Mouse (Mus musculus) lung, embryonic 14.5 days (tissue): Measurements from ENCODE around the gene Slc38a6. TPM values are rescaled to one million over a fixed set of nuclear protein-coding genes. Genes with fewer than 3 reads are reported as not detected.

Experiments used
- ATAC-seq: fragments of 200-750 bp; cut with Nextera tagmentation; 2 replicates; pipeline ENCODE4 v1.8.0; 2017; ENCODE audit warnings: mild to moderate bottlenecking, moderate TSS enrichment, moderate library complexity; ENCODE audit not compliant: insufficient read depth
- DNase-seq: peaks from one replicate; pipeline ENCODE4 v3.0.0-alpha.2; 2015
- H3K27ac ChIP-seq: fragments of 300-500 bp; sonication (generic); 2 replicates; pipeline ENCODE4 v1.5.1; 2014; ENCODE audit warnings: low read depth, mild to moderate bottlenecking, moderate library complexity
- H3K27me3 ChIP-seq: fragments of 300-500 bp; sonication (generic); 2 replicates; pipeline ENCODE4 v1.6.1; 2014; ENCODE audit warnings: low read length, control low read depth; ENCODE audit not compliant: insufficient read depth
- H3K36me3 ChIP-seq: fragments of 300-500 bp; sonication (generic); 2 replicates; pipeline ENCODE4 v1.6.1; 2014; ENCODE audit warnings: control low read depth; ENCODE audit not compliant: insufficient read depth
- H3K4me1 ChIP-seq: fragments of 300-500 bp; sonication (generic); 2 replicates; pipeline ENCODE4 v1.6.1; 2014; ENCODE audit warnings: antibody characterized with exemption, control low read depth; ENCODE audit not compliant: insufficient read depth
- H3K4me2 ChIP-seq: fragments of 300-500 bp; sonication (generic); 2 replicates; pipeline ENCODE4 v1.6.1; 2014; ENCODE audit warnings: mild to moderate bottlenecking
- H3K4me3 ChIP-seq: fragments of 300-500 bp; sonication (generic); 2 replicates; pipeline ENCODE4 v1.5.1; 2014; ENCODE audit warnings: low read depth, low read length
- H3K9ac ChIP-seq: fragments of 300-500 bp; sonication (generic); 2 replicates; pipeline ENCODE4 v1.6.1; 2014
- H3K9me3 ChIP-seq: fragments of 300-500 bp; sonication (generic); 2 replicates; pipeline ENCODE4 v1.6.1; 2016; ENCODE audit warnings: low read depth, low read length, control low read depth
- CTCF ChIP-seq: IDR thresholded peaks from 2 replicates; pipeline ENCODE4 v1.5.1; 2016; ENCODE audit warnings: antibody characterized with exemption, low read depth
- WGBS: fragments of 180-500 bp; shearing (Covaris S2); extraction: QIAGEN DNeasy Blood & Tissue Kit; methylation state at CpG from one replicate; pipeline ENCODE4 v1.1.7; 2014; 5-methylcytosine and 5-hydroxymethylcytosine counted together
- polyA plus RNA-seq: library from polyadenylated mRNA; unstranded; fragments of >200 nt; fragmentation: Nextera tagmentation; extraction: Ambion mirVana; gene quantifications from 2 replicates; pipeline ENCODE4 v1.2.1, GENCODE M21; 2014

The Slc38a6 gene
- polyA plus RNA-seq, 1 experiment from 2014 or later = 9.3 TPM

DNA sequence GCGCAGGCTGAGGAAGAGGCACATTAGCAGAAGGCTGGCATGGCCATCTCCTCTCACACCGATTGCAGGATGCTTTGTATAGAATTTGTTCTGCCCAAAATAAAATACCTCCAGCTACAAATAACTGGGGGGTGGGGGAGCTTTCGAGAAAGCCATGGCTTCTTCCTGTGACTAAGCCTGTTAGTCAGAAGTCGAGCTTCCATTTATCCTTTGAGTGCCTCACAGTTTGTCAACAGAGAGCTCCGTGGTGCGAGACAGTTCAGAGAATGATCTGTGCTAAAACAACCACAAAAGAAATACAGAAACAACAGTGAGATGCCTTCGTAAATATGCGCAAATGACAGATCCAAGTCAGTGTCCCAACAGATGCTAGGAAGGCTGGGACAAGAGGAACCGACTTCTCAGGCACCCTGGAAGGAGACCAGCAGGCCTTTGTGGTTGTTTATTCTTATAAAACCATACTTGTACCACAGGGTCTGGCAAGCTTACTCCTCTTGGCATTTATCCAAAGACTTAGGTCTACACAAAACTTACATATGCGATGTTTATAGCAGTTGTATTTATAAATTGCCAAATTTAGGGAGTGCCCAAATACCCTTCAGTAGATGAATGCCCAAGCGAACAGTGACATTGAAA is 9.0 kb downstream of the Slc38a6 start:
- TF ChIP-seq CTCF = no peak
- 58% methylated on average over 11 of the region's 11 CpGs for WGBS
- peaks cover 10% of the 10 kb centered on the region; the same call in 1 of the 2 replicates for H3K36me3 ChIP-seq
- H3K4me2 ChIP-seq = no peak overlapping the region
- no peak overlapping the region for H3K9ac ChIP-seq
- no peaks in the 10 kb centered on the region for H3K9me3 ChIP-seq
- peaks cover 9% of the 10 kb centered on the region; the same call in 1 of the 2 replicates for H3K4me1 ChIP-seq
- H3K27ac ChIP-seq = 0 out of 2 replicates have a peak overlapping the region, but pooled peaks have one; percentile 0
- DNase-seq = peak; percentile 80
- H3K4me3 ChIP-seq = no peak overlapping the region
- H3K27me3 ChIP-seq = no peaks in the 10 kb centered on the region
- peak; percentile 78 for ATAC-seq

GRCm38 (mm10) chr12:73298621-73299020 is 12.0 kb downstream of the Slc38a6 start:
- H3K27ac ChIP-seq = no peak overlapping the region
- peaks cover 9% of the 10 kb centered on the region; the same call in 1 of the 2 replicates for H3K4me1 ChIP-seq
- H3K27me3 ChIP-seq = no peaks in the 10 kb centered on the region
- H3K4me3 ChIP-seq = no peak overlapping the region
- H3K9ac ChIP-seq = no peak overlapping the region
- no peak for ATAC-seq
- H3K9me3 ChIP-seq = no peaks in the 10 kb centered on the region
- no peak for TF ChIP-seq CTCF
- no peak overlapping the region for H3K4me2 ChIP-seq
- no peak for DNase-seq
- 90% methylated on average over 5 of the region's 5 CpGs for WGBS
- 0 out of 2 replicates have a peak, but pooled peaks cover 2% of the 10 kb centered on the region for H3K36me3 ChIP-seq

DNA sequence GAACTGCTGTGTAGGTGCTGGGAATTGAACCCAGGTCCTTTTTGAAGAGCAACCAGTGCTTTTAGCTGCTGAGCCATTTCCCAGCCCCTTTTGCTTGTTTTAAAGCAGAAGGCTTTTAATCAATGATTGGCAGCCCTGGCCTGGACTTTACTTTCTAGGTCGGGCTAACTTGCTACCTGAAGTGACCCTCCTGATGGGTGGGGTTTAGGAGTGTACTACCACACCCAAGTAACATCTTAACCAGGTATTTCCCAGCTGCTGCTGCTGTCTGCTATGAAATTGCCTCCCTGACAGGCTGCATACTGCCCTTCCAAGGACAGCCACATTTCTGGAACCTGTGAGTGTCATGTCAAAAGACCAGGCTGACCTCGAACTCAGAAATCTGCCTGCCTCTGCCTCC is 14.0 kb downstream of the Slc38a6 start:
- 78% methylated on average over 2 of the region's 2 CpGs for WGBS
- Histone ChIP-seq H3K9ac (no peak overlapping the region), H3K36me3 (no peaks in the 10 kb centered on the region), H3K9me3 (no peaks in the 10 kb centered on the region), H3K27me3 (no peaks in the 10 kb centered on the region), H3K27ac (no peak overlapping the region), H3K4me1 (peaks cover 3% of the 10 kb centered on the region; the same call in 1 of the 2 replicates), H3K4me2 (no peak overlapping the region), H3K4me3 (no peak overlapping the region)
- ATAC-seq = no peak
- TF ChIP-seq CTCF = no peak
- DNase-seq = no peak

- ATAC-seq (no peak), DNase-seq (peak; percentile 26)
- 59% methylated on average over 4 of the region's 4 CpGs for WGBS
- Histone ChIP-seq H3K4me1 (no peaks in the 10 kb centered on the region), H3K4me3 (no peak overlapping the region), H3K27me3 (no peaks in the 10 kb centered on the region), H3K9ac (no peak overlapping the region), H3K27ac (no peak overlapping the region), H3K36me3 (no peaks in the 10 kb centered on the region), H3K4me2 (no peak overlapping the region), H3K9me3 (no peaks in the 10 kb centered on the region)
- no peak for TF ChIP-seq CTCF
Measured at GRCm38 (mm10) chr12:73304636-73305035, 18.1 kb downstream of the Slc38a6 start.

DNA sequence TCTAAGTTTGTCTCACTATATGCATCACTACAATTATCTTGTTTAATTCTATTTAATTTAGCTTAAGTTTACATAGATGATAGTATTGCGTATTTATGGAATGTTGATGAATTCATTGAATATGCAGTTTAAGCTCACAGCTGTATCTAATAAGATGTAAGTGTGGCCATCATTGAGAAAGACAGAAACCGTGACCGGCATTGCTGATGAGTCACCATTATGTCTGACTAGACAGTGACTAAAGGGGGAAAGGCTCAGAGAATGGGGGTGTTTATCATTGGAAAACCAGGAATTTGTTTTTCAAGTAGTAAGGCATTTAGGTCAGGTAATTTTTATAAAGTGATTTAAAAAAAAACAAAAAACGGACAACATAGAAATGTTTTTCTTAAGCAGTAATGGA is 21.2 kb downstream of the Slc38a6 start:
- Histone ChIP-seq H3K27me3 (no peaks in the 10 kb centered on the region), H3K9me3 (no peaks in the 10 kb centered on the region), H3K36me3 (no peaks in the 10 kb centered on the region), H3K9ac (no peak overlapping the region), H3K4me3 (no peak overlapping the region), H3K27ac (no peak overlapping the region), H3K4me2 (no peak overlapping the region), H3K4me1 (no peaks in the 10 kb centered on the region)
- ATAC-seq = no peak
- 82% methylated on average over 4 of the region's 4 CpGs for WGBS
- no peak for DNase-seq
- no peak for TF ChIP-seq CTCF

- no peak for ATAC-seq
- Histone ChIP-seq H3K4me2 (no peak overlapping the region), H3K36me3 (no peaks in the 10 kb centered on the region), H3K4me3 (no peak overlapping the region), H3K4me1 (no peaks in the 10 kb centered on the region), H3K9me3 (no peaks in the 10 kb centered on the region), H3K27me3 (no peaks in the 10 kb centered on the region), H3K27ac (no peak overlapping the region), H3K9ac (no peak overlapping the region)
- no peak for DNase-seq
- TF ChIP-seq CTCF = no peak
- WGBS = 65% methylated on average over 2 of the region's 2 CpGs
Measured at GRCm38 (mm10) chr12:73308711-73309110, 22.1 kb downstream of the Slc38a6 start.

DNA sequence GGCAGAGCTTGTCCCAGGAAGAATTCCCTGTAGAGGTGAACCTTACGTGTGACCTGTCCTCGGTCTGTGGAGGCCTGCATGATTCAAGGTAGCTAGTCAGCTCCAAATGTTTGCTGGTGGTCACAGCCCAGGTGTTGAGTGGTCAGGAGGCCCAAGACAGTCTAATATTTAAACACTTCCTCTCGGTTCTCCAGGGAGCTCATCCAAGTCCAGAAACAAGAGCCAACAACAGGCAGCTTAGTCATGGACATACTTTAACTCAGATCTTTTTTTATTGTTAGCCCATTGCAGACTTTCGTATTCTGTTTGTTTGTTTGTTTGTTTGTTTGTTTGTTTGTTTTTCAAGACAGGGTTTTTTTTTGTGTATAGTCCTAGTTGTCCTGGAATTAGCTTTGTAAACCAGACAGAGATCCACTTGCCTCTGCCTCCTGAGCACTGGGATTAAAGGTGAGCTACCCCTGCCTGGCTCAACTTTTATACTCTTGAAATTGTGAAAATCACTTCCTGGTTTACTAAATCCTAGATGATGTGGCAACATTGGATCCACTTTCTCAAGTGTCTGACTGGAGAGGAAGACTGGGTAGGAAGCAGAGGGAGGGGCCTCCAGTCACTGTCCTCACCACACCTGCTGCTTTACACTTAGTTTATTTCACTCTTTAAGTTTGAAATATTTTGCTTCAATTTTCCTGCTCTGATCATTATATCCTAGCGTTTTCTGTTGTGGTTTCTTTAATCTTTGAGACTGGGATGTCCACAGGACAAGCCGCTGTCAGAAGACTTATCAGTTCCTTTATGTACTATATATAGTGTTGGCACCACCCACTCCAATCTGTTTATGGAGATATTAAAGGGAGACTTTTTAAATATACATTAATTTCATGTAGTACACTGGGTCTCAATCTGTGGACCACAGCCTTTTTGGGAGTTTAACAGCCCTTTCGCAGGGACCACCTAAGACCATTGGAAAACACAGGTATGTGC is 31.4 kb downstream of the Slc38a6 start:
- Histone ChIP-seq H3K27ac (no peak overlapping the region), H3K9me3 (no peaks in the 10 kb centered on the region), H3K4me2 (no peak overlapping the region), H3K4me3 (no peak overlapping the region), H3K4me1 (no peaks in the 10 kb centered on the region), H3K27me3 (no peaks in the 10 kb centered on the region), H3K9ac (no peak overlapping the region), H3K36me3 (no peaks in the 10 kb centered on the region)
- DNase-seq = no peak
- TF ChIP-seq CTCF = no peak
- no peak for ATAC-seq
- 82% methylated on average over 7 of the region's 7 CpGs for WGBS
